Mouse (Mus musculus) heart, embryonic 15.5 days (tissue): ENCODE results near the gene Synpo2. TPM values are rescaled to one million over a fixed set of nuclear protein-coding genes. Genes with fewer than 3 reads are reported as not detected.

Experiments used
- ATAC-seq: fragments of 200-750 bp; cut with Nextera tagmentation; replicated peaks from 2 replicates; pipeline ENCODE4 v1.8.0; 2017; ENCODE audit warnings: low read depth, moderate TSS enrichment; ENCODE audit not compliant: insufficient number of reproducible peaks, insufficient read depth, low FRiP score
- H3K27ac ChIP-seq: fragments of 300-500 bp; sonication (generic); 2 replicates; pipeline ENCODE4 v1.5.1; 2015; ENCODE audit warnings: mild to moderate bottlenecking, inconsistent platforms
- H3K27me3 ChIP-seq: fragments of 300-500 bp; sonication (generic); 2 replicates; pipeline ENCODE4 v1.6.1; 2015; ENCODE audit warnings: inconsistent platforms
- H3K36me3 ChIP-seq: fragments of 300-500 bp; sonication (generic); 2 replicates; pipeline ENCODE4 v1.6.1; 2015; ENCODE audit warnings: mild to moderate bottlenecking, inconsistent platforms
- H3K4me1 ChIP-seq: fragments of 300-500 bp; sonication (generic); replicated peaks from 2 replicates; pipeline ENCODE4 v1.6.1; 2015; ENCODE audit warnings: inconsistent platforms
- H3K4me2 ChIP-seq: fragments of 300-500 bp; sonication (generic); 2 replicates; pipeline ENCODE4 v1.6.1; 2015; ENCODE audit warnings: inconsistent platforms, mild to moderate bottlenecking, moderate library complexity
- H3K4me3 ChIP-seq: fragments of 300-500 bp; sonication (generic); 2 replicates; pipeline ENCODE4 v1.5.1; 2015; ENCODE audit warnings: mild to moderate bottlenecking, inconsistent platforms
- H3K9ac ChIP-seq: fragments of 300-500 bp; sonication (generic); 2 replicates; pipeline ENCODE4 v1.6.1; 2015; ENCODE audit warnings: mild to moderate bottlenecking, inconsistent platforms
- H3K9me3 ChIP-seq: fragments of 300-500 bp; sonication (generic); replicated peaks from 2 replicates; pipeline ENCODE4 v1.6.1; 2016; ENCODE audit warnings: inconsistent platforms
- whole genome bisulfite sequencing: fragments of 180-500 bp; shearing (Covaris S2); methylation state at CpG from one replicate; pipeline ENCODE4 v1.1.7; 2015; ENCODE audit warnings: mixed read lengths; 5-methylcytosine and 5-hydroxymethylcytosine counted together
- polyA plus RNA-seq: library from polyadenylated mRNA; unstranded; fragments of >200 nt; fragmentation: Nextera tagmentation; extraction: Ambion mirVana; gene quantifications from 2 replicates; pipeline ENCODE4 v1.2.1, GENCODE M21; 2015

Synpo2 gene
- polyA plus RNA-seq, 1 experiment from 2014 or later, result 11.9 TPM

- no peak overlapping the region for H3K27ac ChIP-seq
- ATAC-seq, result no peak
These were observed 56.9 kb downstream of the Synpo2 start for GRCm38 (mm10) chr3:123179041-123179440.

DNA sequence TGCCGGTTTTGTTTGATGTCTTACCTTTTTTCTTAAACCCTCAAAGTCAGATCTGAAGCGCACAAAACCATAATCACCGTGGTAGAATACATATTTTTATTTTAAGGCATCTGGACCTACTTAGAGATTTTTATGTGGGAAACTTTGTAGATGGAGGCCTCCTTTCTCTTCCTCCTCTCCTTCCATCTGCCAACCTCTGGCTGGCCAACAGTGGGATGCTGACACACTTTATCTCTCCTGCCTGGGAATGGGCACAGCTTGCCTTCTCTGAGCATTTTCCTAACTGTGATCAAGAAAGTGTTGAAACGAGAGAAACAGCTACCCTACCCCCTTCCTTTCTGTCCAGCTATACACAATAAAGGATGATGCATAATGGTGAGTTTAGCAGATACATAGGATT lies 57.5 kb downstream of the Synpo2 start:
- H3K27me3 ChIP-seq, result no peaks in the 10 kb centered on the region
- peaks cover 12% of the 10 kb centered on the region for H3K4me1 ChIP-seq
- WGBS, result 63% methylated on average over 4 of the region's 4 CpGs
- H3K9ac ChIP-seq, result no peak overlapping the region
- no peak for ATAC-seq
- no peak overlapping the region for H3K4me2 ChIP-seq
- H3K9me3 ChIP-seq, result no peaks in the 10 kb centered on the region
- no peaks in the 10 kb centered on the region for H3K36me3 ChIP-seq
- no peak overlapping the region for H3K27ac ChIP-seq
- no peak overlapping the region for H3K4me3 ChIP-seq

More at GRCm38 (mm10) chr3:123179041-123179440, 56.9 kb downstream of the Synpo2 start:
- Histone ChIP-seq H3K9me3 (no peaks in the 10 kb centered on the region), H3K4me3 (no peak overlapping the region), H3K4me2 (no peak overlapping the region), H3K36me3 (no peaks in the 10 kb centered on the region), H3K27me3 (no peaks in the 10 kb centered on the region), H3K4me1 (peaks cover 6% of the 10 kb centered on the region), H3K9ac (no peak overlapping the region)
- 88% methylated on average over 5 of the region's 5 CpGs for WGBS

- Histone ChIP-seq H3K4me2 (no peak overlapping the region), H3K27ac (no peak overlapping the region), H3K4me3 (no peak overlapping the region), H3K9ac (no peak overlapping the region), H3K36me3 (no peaks in the 10 kb centered on the region), H3K27me3 (no peaks in the 10 kb centered on the region), H3K4me1 (peaks cover 22% of the 10 kb centered on the region), H3K9me3 (no peaks in the 10 kb centered on the region)
- WGBS, result 59% methylated on average over 19 of the region's 19 CpGs
- no peak for ATAC-seq
These were observed 59.3 kb downstream of the Synpo2 start for GRCm38 (mm10) chr3:123176366-123177334.

GRCm38 (mm10) chr3:123175142-123175541 lies 60.8 kb downstream of the Synpo2 start:
- H3K27ac ChIP-seq, result no peak overlapping the region
- ATAC-seq, result no peak
- no peak overlapping the region for H3K4me3 ChIP-seq
- no peaks in the 10 kb centered on the region for H3K36me3 ChIP-seq
- 86% methylated on average over 7 of the region's 7 CpGs for WGBS
- no peaks in the 10 kb centered on the region for H3K9me3 ChIP-seq
- H3K4me2 ChIP-seq, result no peak overlapping the region
- no peak overlapping the region for H3K9ac ChIP-seq
- peaks cover 22% of the 10 kb centered on the region for H3K4me1 ChIP-seq
- H3K27me3 ChIP-seq, result no peaks in the 10 kb centered on the region

DNA sequence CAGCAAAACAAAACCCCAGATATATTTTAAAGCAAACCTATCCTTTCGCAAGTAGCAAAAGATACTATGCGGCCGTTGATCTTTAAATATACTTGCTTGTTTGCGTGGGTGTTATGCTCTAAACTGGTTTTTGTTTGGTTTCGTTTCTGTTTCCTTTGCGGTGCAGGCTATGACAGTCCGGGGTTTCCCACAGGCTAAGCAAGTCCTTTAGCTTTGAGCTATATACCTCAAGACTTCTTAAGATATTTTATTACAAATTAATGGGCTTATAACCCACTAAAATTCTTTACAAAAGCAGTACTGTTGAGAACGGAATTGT lies 61.6 kb downstream of the Synpo2 start:
- H3K9ac ChIP-seq, result no peak overlapping the region
- H3K4me1 ChIP-seq, result peaks cover 22% of the 10 kb centered on the region
- no peaks in the 10 kb centered on the region for H3K27me3 ChIP-seq
- no peaks in the 10 kb centered on the region for H3K9me3 ChIP-seq
- H3K27ac ChIP-seq, result peak overlapping the region; percentile 35; the same call in 1 of the 2 replicates
- H3K36me3 ChIP-seq, result no peaks in the 10 kb centered on the region
- no peak overlapping the region for H3K4me2 ChIP-seq
- no peak overlapping the region for H3K4me3 ChIP-seq
- no peak for ATAC-seq
- WGBS, result 80% methylated on average over 8 of the region's 8 CpGs

DNA sequence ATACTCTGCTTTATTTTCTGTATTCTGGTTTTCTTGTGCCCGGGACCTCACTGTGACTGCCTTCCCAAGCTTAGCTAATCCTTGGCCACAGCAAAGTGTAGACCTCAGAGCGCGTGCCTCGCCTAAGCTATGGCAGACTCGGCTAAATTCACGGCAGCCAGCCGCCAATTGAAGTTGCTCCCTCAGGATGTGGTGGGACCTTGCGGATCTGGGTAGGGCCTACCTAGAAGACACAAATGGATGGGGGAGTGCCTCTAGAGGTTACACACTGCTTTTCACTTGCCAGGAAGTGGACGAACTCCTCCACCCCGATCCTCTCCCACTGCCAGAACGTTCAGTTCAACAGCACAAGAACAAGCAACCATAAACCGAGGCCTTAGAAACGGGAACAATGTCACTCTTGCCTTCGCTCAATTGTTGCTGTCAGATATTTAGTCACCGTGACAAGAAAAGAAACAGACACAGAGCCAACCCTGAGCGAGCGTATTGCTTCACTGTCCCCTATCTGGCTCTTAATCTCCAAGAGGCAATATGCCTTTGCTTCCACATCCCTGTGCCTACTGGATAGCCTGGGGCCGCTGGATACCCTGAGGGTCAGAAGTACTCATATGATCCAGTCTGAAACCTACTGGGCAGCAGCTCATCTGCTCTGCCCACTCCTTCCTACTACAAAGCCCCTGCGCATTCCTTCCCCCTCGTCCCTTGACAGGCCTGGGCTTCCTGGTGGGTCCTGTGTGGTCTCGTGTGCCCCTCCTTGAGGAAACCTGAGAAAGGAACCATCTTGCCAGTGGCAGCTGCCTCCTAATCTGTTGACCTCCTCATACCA lies 62.2 kb downstream of the Synpo2 start:
- Histone ChIP-seq H3K9ac (no peak overlapping the region), H3K36me3 (no peaks in the 10 kb centered on the region), H3K27ac (peak overlapping the region; percentile 35; the same call in 1 of the 2 replicates), H3K9me3 (no peaks in the 10 kb centered on the region), H3K4me1 (peaks cover 24% of the 10 kb centered on the region), H3K27me3 (no peaks in the 10 kb centered on the region), H3K4me2 (peak overlapping the region; percentile 12; the same call in 1 of the 2 replicates), H3K4me3 (no peak overlapping the region)
- no peak for ATAC-seq
- WGBS, result 55% methylated on average over 21 of the region's 21 CpGs

DNA sequence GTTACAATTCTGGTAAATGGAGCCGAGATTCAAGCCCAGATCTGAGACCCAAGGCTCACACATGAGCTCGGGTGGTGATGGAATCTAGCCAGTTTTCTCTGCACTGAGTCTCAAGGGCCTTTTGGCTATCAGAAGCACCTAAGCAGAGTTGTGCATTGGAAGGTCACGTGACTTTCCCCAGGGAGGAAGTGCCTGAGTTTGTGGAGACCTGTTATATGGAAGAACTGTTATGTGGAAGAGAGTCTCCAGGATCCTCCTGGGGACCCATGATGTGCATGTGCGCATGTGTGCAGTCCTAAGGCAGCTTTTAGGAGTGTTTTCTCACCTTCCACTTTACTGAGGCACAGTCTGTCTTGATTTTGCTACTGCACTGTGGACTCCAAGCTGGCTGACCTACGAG lies 63.8 kb downstream of the Synpo2 start:
- ATAC-seq, result no peak
- Histone ChIP-seq H3K9me3 (no peaks in the 10 kb centered on the region), H3K4me3 (no peak overlapping the region), H3K36me3 (no peaks in the 10 kb centered on the region), H3K4me2 (no peak overlapping the region), H3K27me3 (no peaks in the 10 kb centered on the region), H3K27ac (no peak overlapping the region), H3K9ac (no peak overlapping the region), H3K4me1 (peaks cover 24% of the 10 kb centered on the region)
- WGBS, result 69% methylated on average over 5 of the region's 5 CpGs

DNA sequence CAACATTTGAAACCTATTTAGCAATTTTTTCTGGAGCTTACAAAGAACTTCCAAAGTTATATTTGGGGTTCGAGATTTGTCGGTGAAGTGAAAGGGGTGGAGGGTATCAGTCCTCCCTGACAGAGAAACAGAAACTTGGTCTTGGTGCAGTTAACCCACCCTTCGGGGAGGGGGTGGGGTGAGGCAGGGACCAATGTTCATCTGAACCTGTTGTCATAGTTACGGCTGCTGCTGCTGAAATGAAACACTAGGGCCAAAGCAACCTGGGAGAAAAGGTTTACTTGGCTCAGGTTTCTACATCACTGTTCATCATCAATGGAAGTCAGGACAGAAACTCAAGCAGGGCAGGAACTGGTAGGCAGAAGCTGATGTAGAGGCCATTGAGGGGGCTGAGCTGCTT lies 66.6 kb downstream of the Synpo2 start:
- Histone ChIP-seq H3K36me3 (no peaks in the 10 kb centered on the region), H3K27ac (no peak overlapping the region), H3K4me2 (no peak overlapping the region), H3K4me3 (no peak overlapping the region), H3K27me3 (no peaks in the 10 kb centered on the region), H3K4me1 (peaks cover 31% of the 10 kb centered on the region), H3K9me3 (no peaks in the 10 kb centered on the region), H3K9ac (no peak overlapping the region)
- ATAC-seq, result no peak
- 59% methylated on average over 4 of the region's 4 CpGs for WGBS

GRCm38 (mm10) chr3:123168815-123169214 lies 67.1 kb downstream of the Synpo2 start:
- Histone ChIP-seq H3K4me1 (peaks cover 33% of the 10 kb centered on the region), H3K9ac (no peak overlapping the region), H3K27ac (no peak overlapping the region), H3K9me3 (no peaks in the 10 kb centered on the region), H3K4me3 (no peak overlapping the region), H3K4me2 (no peak overlapping the region), H3K27me3 (no peaks in the 10 kb centered on the region), H3K36me3 (no peaks in the 10 kb centered on the region)
- WGBS, result 9% methylated on average over 5 of the region's 5 CpGs
- no peak for ATAC-seq

- ATAC-seq, result no peak
- Histone ChIP-seq H3K36me3 (no peaks in the 10 kb centered on the region), H3K27me3 (no peaks in the 10 kb centered on the region), H3K4me3 (no peak overlapping the region), H3K9ac (no peak overlapping the region), H3K4me1 (peaks cover 35% of the 10 kb centered on the region), H3K4me2 (no peak overlapping the region), H3K9me3 (no peaks in the 10 kb centered on the region), H3K27ac (no peak overlapping the region)
- WGBS, result 49% methylated on average over 5 of the region's 5 CpGs
These were observed 69.5 kb downstream of the Synpo2 start for GRCm38 (mm10) chr3:123166450-123166849.

DNA sequence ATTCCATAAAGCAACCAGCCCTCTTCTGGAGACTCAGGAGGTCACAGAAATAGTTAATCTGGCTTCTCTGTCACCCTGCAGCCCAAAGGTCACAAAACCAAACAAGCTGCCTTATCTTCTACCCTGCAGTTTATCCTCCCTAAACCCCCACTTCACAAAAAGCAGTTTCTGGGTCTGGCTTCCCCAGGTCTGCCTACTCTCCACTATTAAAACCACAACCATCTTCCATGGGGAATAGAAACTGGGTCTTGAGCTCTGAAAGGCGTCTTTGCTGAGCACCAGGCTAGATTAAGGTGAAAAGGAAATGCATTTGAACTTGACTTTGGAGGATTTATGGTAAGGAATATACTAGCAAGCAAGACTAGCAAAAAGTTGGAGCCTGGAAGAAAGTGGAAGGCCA lies 71.8 kb downstream of the Synpo2 start:
- Histone ChIP-seq H3K36me3 (no peaks in the 10 kb centered on the region), H3K9me3 (no peaks in the 10 kb centered on the region), H3K27me3 (no peaks in the 10 kb centered on the region), H3K4me2 (peak overlapping the region; percentile 17; the same call in 1 of the 2 replicates), H3K9ac (peak overlapping the region; percentile 5; the same call in 1 of the 2 replicates), H3K27ac (peak overlapping the region; percentile 33; the same call in 1 of the 2 replicates), H3K4me3 (no peak overlapping the region), H3K4me1 (peaks cover 38% of the 10 kb centered on the region)
- no peak for ATAC-seq
- WGBS, result 38% methylated on average over 1 of the region's 1 CpGs
